Mouse (Mus musculus) forebrain, embryonic 13.5 days (tissue): ENCODE results near the gene Cxcl10. TPM values are rescaled to one million over a fixed set of nuclear protein-coding genes. Genes with fewer than 3 reads are reported as not detected.

Experiments
- ATAC-seq: fragments of 200-750 bp; cut with Nextera tagmentation; 2 replicates; pipeline ENCODE4 v1.8.0; 2017
- H3K27ac ChIP-seq: fragments of 300-500 bp; sonication (generic); 2 replicates; pipeline ENCODE4 v1.5.1; 2015; ENCODE audit warnings: inconsistent platforms, mild to moderate bottlenecking, moderate library complexity
- H3K27me3 ChIP-seq: fragments of 300-500 bp; sonication (generic); 2 replicates; pipeline ENCODE4 v1.6.1; 2015; ENCODE audit warnings: mild to moderate bottlenecking, inconsistent platforms
- H3K36me3 ChIP-seq: fragments of 300-500 bp; sonication (generic); 2 replicates; pipeline ENCODE4 v1.6.1; 2015; ENCODE audit warnings: mild to moderate bottlenecking, inconsistent platforms; ENCODE audit not compliant: poor library complexity, severe bottlenecking
- H3K4me1 ChIP-seq: fragments of 300-500 bp; sonication (generic); 2 replicates; pipeline ENCODE4 v1.6.1; 2015; ENCODE audit warnings: inconsistent platforms
- H3K4me2 ChIP-seq: fragments of 300-500 bp; sonication (generic); 2 replicates; pipeline ENCODE4 v1.6.1; 2015; ENCODE audit warnings: inconsistent platforms, mild to moderate bottlenecking, moderate library complexity
- H3K4me3 ChIP-seq: fragments of 300-500 bp; sonication (generic); 2 replicates; pipeline ENCODE4 v1.5.1; 2015; ENCODE audit warnings: mild to moderate bottlenecking, inconsistent platforms
- H3K9ac ChIP-seq: fragments of 300-500 bp; sonication (generic); 2 replicates; pipeline ENCODE4 v1.6.1; 2015; ENCODE audit warnings: mild to moderate bottlenecking, inconsistent platforms
- H3K9me3 ChIP-seq: fragments of 300-500 bp; sonication (generic); replicated peaks from 2 replicates; pipeline ENCODE4 v1.6.1; 2016; ENCODE audit warnings: inconsistent platforms
- WGBS: fragments of 180-500 bp; shearing (Covaris S2); methylation state at CpG from one replicate; pipeline ENCODE4 v1.1.7; 2015; 5-methylcytosine and 5-hydroxymethylcytosine counted together
- polyA plus RNA-seq: library from polyadenylated mRNA; unstranded; fragments of >200 nt; fragmentation: Nextera tagmentation; extraction: Ambion mirVana; gene quantifications from 2 replicates; pipeline ENCODE4 v1.2.1, GENCODE M21; 2015

Cxcl10 gene
- polyA plus RNA-seq, 1 experiment from 2014 or later = 0.22 TPM

- Histone ChIP-seq H3K4me2 (no peak overlapping the region), H3K4me3 (no peak overlapping the region), H3K9ac (no peak overlapping the region), H3K4me1 (peaks cover 3% of the 10 kb centered on the region; the same call in 1 of the 2 replicates), H3K9me3 (no peaks in the 10 kb centered on the region), H3K27me3 (no peaks in the 10 kb centered on the region), H3K36me3 (no peaks in the 10 kb centered on the region), H3K27ac (no peak overlapping the region)
- WGBS = 64% methylated on average over 9 of the region's 9 CpGs
- ATAC-seq = peak; percentile 20
Observed at GRCm38 (mm10) chr5:92382349-92382679, 33.6 kb upstream of the Cxcl10 start.

- Histone ChIP-seq H3K9ac (no peak overlapping the region), H3K4me1 (peaks cover 9% of the 10 kb centered on the region), H3K4me3 (no peak overlapping the region), H3K4me2 (no peak overlapping the region), H3K9me3 (no peaks in the 10 kb centered on the region), H3K36me3 (no peaks in the 10 kb centered on the region), H3K27ac (no peak overlapping the region), H3K27me3 (no peaks in the 10 kb centered on the region)
- peak; percentile 90 for ATAC-seq
- WGBS = 40% methylated on average over 12 of the region's 12 CpGs
Observed at GRCm38 (mm10) chr5:92381550-92382348, 33.1 kb upstream of the Cxcl10 start.

GRCm38 (mm10) chr5:92376795-92377405, 28.2 kb upstream of the Cxcl10 start:
- Histone ChIP-seq H3K27ac (no peak overlapping the region), H3K4me2 (peak overlapping the region; percentile 12; the same call in 1 of the 2 replicates), H3K4me1 (peaks cover 14% of the 10 kb centered on the region), H3K36me3 (no peaks in the 10 kb centered on the region), H3K9ac (no peak overlapping the region), H3K4me3 (no peak overlapping the region), H3K9me3 (no peaks in the 10 kb centered on the region), H3K27me3 (no peaks in the 10 kb centered on the region)
- ATAC-seq = no peak
- 33% methylated on average over 13 of the region's 13 CpGs for WGBS

- no peak overlapping the region for H3K4me3 ChIP-seq
- ATAC-seq = no peak
- H3K27ac ChIP-seq = no peak overlapping the region
- no peaks in the 10 kb centered on the region for H3K9me3 ChIP-seq
- 87% methylated on average over 17 of the region's 17 CpGs for WGBS
- no peaks in the 10 kb centered on the region for H3K27me3 ChIP-seq
- H3K4me2 ChIP-seq = no peak overlapping the region
- no peak overlapping the region for H3K9ac ChIP-seq
- H3K4me1 ChIP-seq = peaks cover 25% of the 10 kb centered on the region
- H3K36me3 ChIP-seq = no peaks in the 10 kb centered on the region
Observed at GRCm38 (mm10) chr5:92375368-92375767, 26.7 kb upstream of the Cxcl10 start.

- Histone ChIP-seq H3K9ac (no peak overlapping the region), H3K4me2 (no peak overlapping the region), H3K4me3 (no peak overlapping the region), H3K27ac (no peak overlapping the region), H3K4me1 (peaks cover 25% of the 10 kb centered on the region), H3K9me3 (no peaks in the 10 kb centered on the region), H3K36me3 (no peaks in the 10 kb centered on the region), H3K27me3 (no peaks in the 10 kb centered on the region)
- 81% methylated on average over 6 of the region's 6 CpGs for WGBS
- ATAC-seq = no peak
Observed at GRCm38 (mm10) chr5:92374721-92375142, 26.0 kb upstream of the Cxcl10 start.

GRCm38 (mm10) chr5:92372605-92373004, 23.9 kb upstream of the Cxcl10 start:
- WGBS = 80% methylated on average over 2 of the region's 2 CpGs
- peaks cover 31% of the 10 kb centered on the region for H3K4me1 ChIP-seq
- H3K4me2 ChIP-seq = no peak overlapping the region
- no peak overlapping the region for H3K27ac ChIP-seq
- ATAC-seq = no peak
- no peak overlapping the region for H3K4me3 ChIP-seq
- H3K9me3 ChIP-seq = no peaks in the 10 kb centered on the region
- no peaks in the 10 kb centered on the region for H3K27me3 ChIP-seq
- H3K9ac ChIP-seq = no peak overlapping the region
- H3K36me3 ChIP-seq = no peaks in the 10 kb centered on the region

- Histone ChIP-seq H3K27ac (peak overlapping the region; percentile 23; the same call in 1 of the 2 replicates), H3K4me2 (no peak overlapping the region), H3K36me3 (no peaks in the 10 kb centered on the region), H3K9me3 (no peaks in the 10 kb centered on the region), H3K4me1 (peaks cover 20% of the 10 kb centered on the region; the same call in 1 of the 2 replicates), H3K27me3 (no peaks in the 10 kb centered on the region), H3K4me3 (no peak overlapping the region), H3K9ac (no peak overlapping the region)
- peak; percentile 53; the same call in 1 of the 2 replicates for ATAC-seq
- 46% methylated on average over 14 of the region's 14 CpGs for WGBS
Observed at GRCm38 (mm10) chr5:92371361-92371976, 22.8 kb upstream of the Cxcl10 start.

- H3K4me1 ChIP-seq = peaks cover 18% of the 10 kb centered on the region; the same call in 1 of the 2 replicates
- no peaks in the 10 kb centered on the region for H3K9me3 ChIP-seq
- H3K27me3 ChIP-seq = no peaks in the 10 kb centered on the region
- H3K36me3 ChIP-seq = no peaks in the 10 kb centered on the region
- H3K9ac ChIP-seq = 0 out of 2 replicates have a peak overlapping the region, but pooled peaks have one; percentile 16
- 85% methylated on average over 6 of the region's 6 CpGs for WGBS
- peak overlapping the region; percentile 23; the same call in 1 of the 2 replicates for H3K27ac ChIP-seq
- no peak overlapping the region for H3K4me3 ChIP-seq
- ATAC-seq = no peak
- no peak overlapping the region for H3K4me2 ChIP-seq
Observed at GRCm38 (mm10) chr5:92370891-92371290, 22.2 kb upstream of the Cxcl10 start.

- H3K27me3 ChIP-seq = no peaks in the 10 kb centered on the region
- peaks cover 18% of the 10 kb centered on the region; the same call in 1 of the 2 replicates for H3K4me1 ChIP-seq
- H3K9me3 ChIP-seq = no peaks in the 10 kb centered on the region
- ATAC-seq = no peak
- H3K4me2 ChIP-seq = no peak overlapping the region
- H3K27ac ChIP-seq = no peak overlapping the region
- no peaks in the 10 kb centered on the region for H3K36me3 ChIP-seq
- no peak overlapping the region for H3K9ac ChIP-seq
- no peak overlapping the region for H3K4me3 ChIP-seq
- WGBS = 83% methylated on average over 6 of the region's 6 CpGs
Observed at GRCm38 (mm10) chr5:92370392-92370791, 21.7 kb upstream of the Cxcl10 start.

GRCm38 (mm10) chr5:92369151-92369994, 20.7 kb upstream of the Cxcl10 start:
- peaks cover 18% of the 10 kb centered on the region; the same call in 1 of the 2 replicates for H3K4me1 ChIP-seq
- no peak overlapping the region for H3K27ac ChIP-seq
- H3K4me2 ChIP-seq = no peak overlapping the region
- no peaks in the 10 kb centered on the region for H3K36me3 ChIP-seq
- ATAC-seq = peak; percentile 92
- H3K4me3 ChIP-seq = no peak overlapping the region
- H3K27me3 ChIP-seq = no peaks in the 10 kb centered on the region
- WGBS = 74% methylated on average over 13 of the region's 13 CpGs
- H3K9me3 ChIP-seq = no peaks in the 10 kb centered on the region
- H3K9ac ChIP-seq = no peak overlapping the region

- no peak overlapping the region for H3K4me3 ChIP-seq
- no peak overlapping the region for H3K27ac ChIP-seq
- no peaks in the 10 kb centered on the region for H3K9me3 ChIP-seq
- no peaks in the 10 kb centered on the region for H3K27me3 ChIP-seq
- WGBS = 79% methylated on average over 10 of the region's 10 CpGs
- H3K9ac ChIP-seq = no peak overlapping the region
- no peak overlapping the region for H3K4me2 ChIP-seq
- H3K36me3 ChIP-seq = no peaks in the 10 kb centered on the region
- peaks cover 18% of the 10 kb centered on the region; the same call in 1 of the 2 replicates for H3K4me1 ChIP-seq
- ATAC-seq = no peak
Observed at GRCm38 (mm10) chr5:92368392-92368791, 19.7 kb upstream of the Cxcl10 start.
